Mouse (Mus musculus) intestine, embryonic 14.5 days (tissue): ENCODE measurements around the gene Zbtb7b. TPM values are rescaled to one million over a fixed set of nuclear protein-coding genes. Genes with fewer than 3 reads are reported as not detected.
A peak's percentile ranks its signal among the peaks of the same experiment; 100 is the strongest.

Experiments used
- ATAC-seq: fragments of 200-750 bp; cut with Nextera tagmentation; replicated peaks from 2 replicates; pipeline ENCODE4 v1.8.0; 2017; ENCODE audit warnings: low read depth, moderate number of reproducible peaks, moderate TSS enrichment, moderate library complexity; ENCODE audit not compliant: low FRiP score, low TSS enrichment
- DNase-seq: peaks from one replicate; pipeline ENCODE4 v3.0.0-alpha.2; 2018; ENCODE audit warnings: low spot score
- H3K27ac ChIP-seq: fragments of 300-500 bp; sonication (generic); 2 replicates; pipeline ENCODE4 v1.5.1; 2014; ENCODE audit warnings: low read depth, mild to moderate bottlenecking, control low read depth
- H3K27me3 ChIP-seq: fragments of 300-500 bp; sonication (generic); replicated peaks from 2 replicates; pipeline ENCODE4 v1.6.1; 2014; ENCODE audit warnings: low read length, control low read depth; ENCODE audit not compliant: control insufficient read depth, insufficient read depth
- H3K36me3 ChIP-seq: fragments of 300-500 bp; sonication (generic); 2 replicates; pipeline ENCODE4 v1.6.1; 2014; ENCODE audit warnings: low read length, control low read depth; ENCODE audit not compliant: control insufficient read depth, insufficient read depth
- H3K4me1 ChIP-seq: fragments of 300-500 bp; sonication (generic); replicated peaks from 2 replicates; pipeline ENCODE4 v1.6.1; 2014; ENCODE audit warnings: low read length, control low read depth, mixed read lengths; ENCODE audit not compliant: control insufficient read depth, insufficient read depth
- H3K4me2 ChIP-seq: fragments of 300-500 bp; sonication (generic); 2 replicates; pipeline ENCODE4 v1.6.1; 2014; ENCODE audit warnings: low read length
- H3K4me3 ChIP-seq: fragments of 300-500 bp; sonication (generic); 2 replicates; pipeline ENCODE4 v1.5.1; 2014; ENCODE audit warnings: low read depth, low read length, control low read depth, mixed read lengths
- H3K9ac ChIP-seq: fragments of 300-500 bp; sonication (generic); 2 replicates; pipeline ENCODE4 v1.6.1; 2014; ENCODE audit warnings: mild to moderate bottlenecking, low read length
- H3K9me3 ChIP-seq: fragments of 300-500 bp; sonication (generic); 2 replicates; pipeline ENCODE4 v1.6.1; 2016; ENCODE audit warnings: low read length, control low read depth; ENCODE audit not compliant: control insufficient read depth
- WGBS: fragments of 180-500 bp; shearing (Covaris S2); extraction: QIAGEN DNeasy Blood & Tissue Kit; methylation state at CpG from one replicate; pipeline ENCODE4 v1.1.7; 2014; 5-methylcytosine and 5-hydroxymethylcytosine counted together
- polyA plus RNA-seq: library from polyadenylated mRNA; unstranded; fragments of >200 nt; fragmentation: Nextera tagmentation; extraction: Ambion mirVana; gene quantifications from 2 replicates; pipeline ENCODE4 v1.2.1, GENCODE M21; 2014

The Zbtb7b gene
- polyA plus RNA-seq, 1 experiment from 2014 or later, result 4.7 TPM

DNA sequence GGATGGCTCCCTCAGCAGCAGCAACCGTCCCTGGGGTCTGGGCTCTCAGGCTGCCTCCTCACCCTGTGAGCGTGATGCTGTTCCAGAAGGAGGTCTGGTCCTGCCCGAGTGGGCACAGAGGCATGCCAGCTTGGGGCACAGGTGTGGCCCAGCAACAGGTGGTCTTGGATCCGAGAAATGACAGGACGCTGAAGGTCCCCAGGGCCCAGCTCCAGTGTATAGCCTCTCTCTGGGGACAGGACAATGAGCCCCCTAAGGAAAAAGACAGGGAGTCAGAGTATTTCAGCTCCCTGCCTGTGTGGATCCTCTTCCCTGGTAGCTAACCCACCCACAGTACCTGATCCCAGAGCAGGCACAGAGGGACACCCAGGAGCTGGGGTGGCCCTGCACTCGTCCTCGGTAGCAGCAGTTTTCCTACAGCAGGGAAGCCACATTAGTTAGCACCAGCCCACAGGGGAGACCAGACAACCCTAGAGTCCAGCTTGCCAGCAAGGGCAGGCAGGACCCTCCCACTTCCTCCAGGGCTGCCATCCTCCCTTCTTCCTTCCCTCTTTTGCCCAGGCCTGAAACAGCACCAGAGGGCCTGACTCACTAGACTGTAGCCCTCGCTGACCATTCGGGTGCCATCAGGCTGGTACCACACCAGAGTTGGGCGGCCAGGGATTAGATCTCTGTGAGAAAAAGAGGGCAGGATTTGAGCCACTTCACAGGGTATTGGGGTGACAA, 47.6 kb downstream of the Zbtb7b start:
- Histone ChIP-seq H3K9ac (no peak overlapping the region), H3K4me1 (peaks cover 13% of the 10 kb centered on the region), H3K27ac (no peak overlapping the region), H3K4me3 (no peak overlapping the region), H3K9me3 (no peaks in the 10 kb centered on the region), H3K4me2 (no peak overlapping the region), H3K27me3 (peaks cover 7% of the 10 kb centered on the region; the same call in 1 of the 2 replicates), H3K36me3 (peaks cover 21% of the 10 kb centered on the region)
- DNase-seq (no peak), ATAC-seq (no peak)
- 80% methylated on average over 10 of the region's 10 CpGs for WGBS

DNA sequence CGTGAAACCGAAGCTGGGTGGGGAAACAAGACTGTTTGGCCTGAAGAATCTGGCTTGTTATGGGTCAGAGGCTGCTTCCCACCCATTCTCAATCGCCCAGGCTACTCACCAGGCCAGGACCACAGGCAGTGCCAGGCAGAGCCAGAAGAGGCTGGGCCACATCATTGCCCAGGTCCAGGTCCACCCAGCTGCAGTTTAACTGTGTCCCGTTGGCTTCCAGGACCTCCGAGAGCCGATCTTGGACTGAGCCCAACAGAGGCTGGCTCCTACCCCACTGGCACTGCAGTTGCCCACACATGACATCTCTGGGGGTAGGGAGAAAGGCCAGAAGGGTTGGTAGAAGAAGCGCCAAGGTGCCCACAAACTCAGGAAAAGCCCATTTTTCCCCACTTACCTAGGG, 51.3 kb downstream of the Zbtb7b start:
- H3K27me3 ChIP-seq, result no peaks in the 10 kb centered on the region
- no peak overlapping the region for H3K9ac ChIP-seq
- H3K4me1 ChIP-seq, result peaks cover 23% of the 10 kb centered on the region
- WGBS, result 87% methylated on average over 7 of the region's 7 CpGs
- no peak overlapping the region for H3K4me3 ChIP-seq
- H3K9me3 ChIP-seq, result no peaks in the 10 kb centered on the region
- no peak for ATAC-seq
- peaks cover 26% of the 10 kb centered on the region for H3K36me3 ChIP-seq
- no peak overlapping the region for H3K27ac ChIP-seq
- DNase-seq, result no peak
- no peak overlapping the region for H3K4me2 ChIP-seq

DNA sequence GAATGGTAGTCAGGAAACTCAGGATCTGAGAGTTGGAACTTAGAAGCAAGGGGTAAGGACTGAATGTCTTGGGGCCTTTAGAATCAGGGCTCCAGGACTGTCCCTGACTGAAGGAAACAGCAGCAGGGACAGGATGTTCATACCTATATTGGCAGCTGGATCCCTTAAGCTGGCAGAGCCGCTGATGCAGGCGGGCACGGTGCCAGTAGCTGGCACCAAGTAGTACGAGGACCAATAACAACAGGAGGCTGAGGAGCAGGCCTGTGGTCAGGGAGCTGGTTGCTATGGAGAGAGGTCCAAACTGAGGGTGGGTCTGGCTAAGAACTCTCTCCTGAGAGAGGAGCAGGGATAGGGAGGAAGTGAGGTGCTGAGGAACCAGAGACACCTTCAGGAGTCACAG, 52.8 kb downstream of the Zbtb7b start:
- WGBS, result 86% methylated on average over 4 of the region's 4 CpGs
- H3K36me3 ChIP-seq, result peaks cover 26% of the 10 kb centered on the region
- H3K4me3 ChIP-seq, result no peak overlapping the region
- DNase-seq, result no peak
- no peaks in the 10 kb centered on the region for H3K27me3 ChIP-seq
- H3K4me1 ChIP-seq, result peaks cover 27% of the 10 kb centered on the region
- H3K9me3 ChIP-seq, result no peaks in the 10 kb centered on the region
- H3K27ac ChIP-seq, result no peak overlapping the region
- H3K4me2 ChIP-seq, result no peak overlapping the region
- no peak for ATAC-seq
- no peak overlapping the region for H3K9ac ChIP-seq

DNA sequence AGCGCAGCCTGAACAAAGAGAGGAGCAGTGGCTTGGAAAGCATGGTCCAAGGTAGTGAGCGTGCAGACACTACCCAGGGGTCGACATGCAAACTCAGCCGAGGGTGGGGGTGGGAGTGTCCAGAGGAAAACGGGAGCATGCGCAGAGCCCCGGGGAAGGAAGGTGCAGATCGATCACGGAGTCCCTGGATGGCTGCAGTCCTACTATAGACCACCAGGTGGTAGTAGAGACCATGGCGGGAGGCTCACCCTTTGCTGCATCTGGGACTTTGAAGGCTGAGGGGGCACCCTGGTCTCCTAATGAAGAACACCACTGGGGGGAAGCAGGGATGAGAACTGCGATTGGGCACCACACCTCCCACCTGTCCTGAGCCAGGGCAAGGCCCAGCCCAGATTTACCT, 54.1 kb downstream of the Zbtb7b start:
- DNase-seq (peak; percentile 95), ATAC-seq (0 out of 2 replicates have a peak, but pooled peaks have one; percentile 6)
- Histone ChIP-seq H3K36me3 (peaks cover 15% of the 10 kb centered on the region), H3K9me3 (no peaks in the 10 kb centered on the region), H3K27ac (no peak overlapping the region), H3K4me1 (peaks cover 35% of the 10 kb centered on the region), H3K27me3 (no peaks in the 10 kb centered on the region), H3K4me3 (peak overlapping the region; percentile 26), H3K9ac (peak overlapping the region; percentile 29; the same call in 1 of the 2 replicates), H3K4me2 (peak overlapping the region; percentile 53)
- WGBS, result 4% methylated on average over 11 of the region's 11 CpGs

DNA sequence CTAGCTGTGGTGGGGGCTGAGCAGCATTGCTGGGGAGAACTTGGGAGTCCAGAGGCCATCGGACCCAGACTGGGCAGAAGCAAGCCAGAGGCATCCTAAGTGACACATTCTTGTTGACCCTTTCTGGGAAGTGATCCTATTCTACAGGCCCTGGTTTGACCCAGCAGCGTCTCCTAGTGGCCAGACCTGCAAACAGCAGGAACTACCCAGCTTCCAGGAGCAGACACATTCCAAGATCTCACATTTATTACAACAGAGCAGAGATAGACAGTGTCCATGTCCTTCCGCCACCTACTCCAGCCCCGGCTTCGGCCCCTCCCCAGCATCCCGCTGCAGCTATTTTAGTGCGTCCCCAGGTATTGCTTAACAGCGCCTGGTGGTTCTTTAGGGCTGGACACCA, 55.2 kb downstream of the Zbtb7b start:
- Histone ChIP-seq H3K36me3 (peaks cover 18% of the 10 kb centered on the region), H3K4me1 (peaks cover 35% of the 10 kb centered on the region), H3K27me3 (no peaks in the 10 kb centered on the region), H3K4me3 (no peak overlapping the region), H3K4me2 (no peak overlapping the region), H3K27ac (peak overlapping the region; percentile 34; the same call in 1 of the 2 replicates), H3K9ac (no peak overlapping the region), H3K9me3 (no peaks in the 10 kb centered on the region)
- DNase-seq (peak; percentile 93), ATAC-seq (no peak)
- WGBS, result 19% methylated on average over 8 of the region's 8 CpGs

DNA sequence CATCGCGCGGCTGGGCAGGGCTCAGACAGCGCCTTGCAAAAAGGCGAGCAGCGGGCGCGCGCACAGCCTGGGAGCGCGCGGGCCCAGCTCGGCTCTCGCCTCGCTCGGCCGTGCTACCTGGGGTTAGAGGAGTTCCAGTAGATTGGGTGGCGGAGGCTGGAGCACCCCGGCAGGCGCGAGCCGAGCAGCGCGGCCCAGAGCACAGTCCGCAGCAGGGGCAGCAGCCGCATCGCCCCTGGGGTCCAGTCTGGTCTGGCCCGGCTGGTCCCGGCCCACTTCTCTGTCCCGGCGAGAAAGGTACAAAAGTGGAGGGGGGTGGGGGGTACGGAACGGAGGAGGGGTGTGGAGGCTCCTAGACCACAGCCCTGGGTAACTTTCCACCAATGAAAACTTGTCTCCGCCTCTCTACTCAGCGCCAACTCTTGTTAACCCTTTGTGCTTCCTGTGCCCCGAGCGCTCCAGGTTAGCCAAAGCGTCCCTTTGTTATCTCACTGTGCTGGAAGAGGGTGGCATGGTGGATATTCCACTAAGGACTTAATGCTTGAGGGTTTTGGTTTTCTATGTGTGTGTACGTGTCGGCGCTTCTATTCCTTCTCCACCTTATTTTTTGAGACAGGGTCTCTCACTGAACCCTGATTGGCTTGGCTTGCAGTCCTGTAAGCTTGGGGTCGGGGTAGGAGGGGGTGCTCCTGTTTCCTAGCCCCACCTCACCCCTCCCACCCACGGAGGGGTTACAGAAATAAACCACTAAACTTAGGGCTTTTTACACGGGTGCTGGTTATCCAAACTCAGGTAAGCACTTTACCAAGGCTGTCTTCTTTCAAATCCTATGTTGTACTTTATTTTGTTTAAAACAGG, 56.6 kb downstream of the Zbtb7b start, which contains the start of gene Efna4:
Gene Efna4 (minus strand): TSS at position 308 of the 858 bp plus-strand sequence.
- ATAC-seq (peak; percentile 86), DNase-seq (peak; percentile 84)
- H3K4me2 ChIP-seq, result peak within 1 kb of the TSS; percentile 74
- peak within 1 kb of the TSS; percentile 73 for H3K4me3 ChIP-seq
- H3K9me3 ChIP-seq, result no peaks in the 10 kb centered on the region
- H3K4me1 ChIP-seq, result peaks cover 35% of the 10 kb centered on the region
- under 1% methylated on average over 44 of the region's 44 CpGs for WGBS
- peak within 1 kb of the TSS; percentile 89 for H3K9ac ChIP-seq
- H3K27me3 ChIP-seq, result no peaks in the 10 kb centered on the region
- H3K27ac ChIP-seq, result peak within 1 kb of the TSS; percentile 82
- H3K36me3 ChIP-seq, result peaks cover 31% of the 10 kb centered on the region

DNA sequence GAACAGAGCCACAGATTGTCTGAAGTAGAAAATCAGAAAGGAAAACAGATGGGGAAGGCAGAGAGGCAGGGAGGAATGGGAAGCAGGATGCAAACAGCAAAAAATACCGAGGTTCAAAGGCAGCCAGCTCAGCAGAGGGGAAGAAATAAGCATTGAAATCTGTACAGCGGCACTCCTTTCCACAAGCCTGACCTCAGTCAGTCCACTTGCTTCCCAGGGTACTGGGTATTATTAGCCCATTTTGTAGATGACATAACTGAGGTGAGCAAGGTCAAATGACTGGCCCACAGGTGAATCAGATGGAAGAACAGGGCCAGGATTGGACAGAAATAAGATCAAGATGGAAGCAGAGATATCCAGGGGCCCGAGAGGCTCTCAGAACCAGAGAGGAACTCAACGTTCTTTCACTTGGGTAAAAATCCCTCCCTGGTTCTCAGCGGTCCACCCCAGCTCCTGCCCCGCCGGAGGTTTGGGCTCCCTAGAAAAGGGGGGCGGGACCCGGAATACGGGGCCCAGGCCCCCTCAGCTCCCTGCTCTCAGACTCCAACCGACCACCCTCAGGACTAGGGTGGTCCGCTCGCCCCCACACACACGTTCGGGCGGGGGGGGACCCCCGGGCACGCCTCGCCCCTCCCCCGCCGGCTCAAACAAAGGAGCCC, 57.4 kb downstream of the Zbtb7b start:
- Histone ChIP-seq H3K4me2 (peak overlapping the region; percentile 74), H3K4me1 (peaks cover 35% of the 10 kb centered on the region), H3K36me3 (peaks cover 30% of the 10 kb centered on the region), H3K4me3 (peak overlapping the region; percentile 73), H3K9me3 (no peaks in the 10 kb centered on the region), H3K9ac (peak overlapping the region; percentile 89), H3K27me3 (no peaks in the 10 kb centered on the region), H3K27ac (peak overlapping the region; percentile 82)
- WGBS, result under 1% methylated on average over 19 of the region's 21 CpGs
- ATAC-seq (no peak; the same call in 1 of the 2 replicates), DNase-seq (no peak)

DNA sequence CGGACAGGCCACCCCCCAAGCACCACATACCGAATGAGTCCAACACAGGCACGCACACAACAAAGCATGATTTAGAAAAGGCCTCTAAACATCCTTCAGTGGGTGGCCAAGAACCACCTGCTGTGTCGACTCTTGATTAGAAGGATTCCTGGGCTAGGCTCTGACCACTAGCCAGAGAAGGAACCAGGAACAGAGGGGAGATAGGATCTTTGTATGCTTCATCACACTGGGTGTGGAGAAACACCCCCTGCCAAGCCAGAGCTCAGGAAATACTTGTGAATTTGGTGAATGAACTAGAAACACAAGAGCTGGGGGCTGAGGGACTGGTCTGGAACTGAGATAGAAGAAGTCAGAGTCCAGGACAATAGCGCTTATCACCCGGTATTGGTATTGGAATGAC, 58.0 kb downstream of the Zbtb7b start:
- peak overlapping the region; percentile 89 for H3K9ac ChIP-seq
- H3K27ac ChIP-seq, result no peak overlapping the region; the same call in 1 of the 2 replicates
- H3K27me3 ChIP-seq, result no peaks in the 10 kb centered on the region
- H3K4me2 ChIP-seq, result peak overlapping the region; percentile 74
- WGBS, result 8% methylated on average over 6 of the region's 6 CpGs
- peaks cover 35% of the 10 kb centered on the region for H3K4me1 ChIP-seq
- H3K9me3 ChIP-seq, result no peaks in the 10 kb centered on the region
- ATAC-seq (no peak), DNase-seq (no peak)
- peaks cover 27% of the 10 kb centered on the region for H3K36me3 ChIP-seq
- H3K4me3 ChIP-seq, result peak overlapping the region; percentile 73
